Mouse (Mus musculus) embryo, embryonic 11.5 days (tissue): ENCODE results near the gene Wdr6.
"Not testable (repeated sequence)": the region's sequence is repeated elsewhere in the genome, so short reads cannot be mapped to it uniquely, and the experiment has no call there.

Experiments
- DNase-seq: peaks from one replicate; pipeline ENCODE4 v3.0.0-alpha.2; 2012; ENCODE audit warnings: low read depth, low spot score

Wdr6 gene

GRCm38 (mm10) chr9:108578545-108579343 is at the start of gene Wdr6:
Gene Wdr6 (minus strand): TSS chr9:108578739.
- DNase-seq = peak; percentile 95

DNA sequence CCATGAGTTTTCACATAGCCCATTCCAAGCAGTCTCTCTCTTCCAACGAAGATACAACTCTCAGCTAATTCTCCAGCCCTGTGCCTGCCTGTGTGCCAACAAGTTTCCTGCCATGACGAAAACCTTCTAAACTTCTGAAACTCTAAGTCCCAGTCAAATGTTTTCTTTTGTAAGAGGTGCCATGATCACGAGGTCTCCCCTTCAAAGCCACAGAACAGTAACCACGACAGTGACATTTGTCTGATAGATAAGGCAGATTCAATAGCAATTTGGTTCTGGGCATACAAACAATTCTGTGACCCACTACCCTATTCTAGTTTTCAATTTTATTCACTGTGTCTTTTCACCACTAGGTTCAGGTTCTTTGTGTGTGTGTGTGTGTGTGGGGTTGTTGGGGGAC is 49.6 kb upstream of the Wdr6 start:
- DNase-seq = no peak

GRCm38 (mm10) chr9:108626498-108626897 is 48.0 kb upstream of the Wdr6 start:
- DNase-seq = no peak

DNA sequence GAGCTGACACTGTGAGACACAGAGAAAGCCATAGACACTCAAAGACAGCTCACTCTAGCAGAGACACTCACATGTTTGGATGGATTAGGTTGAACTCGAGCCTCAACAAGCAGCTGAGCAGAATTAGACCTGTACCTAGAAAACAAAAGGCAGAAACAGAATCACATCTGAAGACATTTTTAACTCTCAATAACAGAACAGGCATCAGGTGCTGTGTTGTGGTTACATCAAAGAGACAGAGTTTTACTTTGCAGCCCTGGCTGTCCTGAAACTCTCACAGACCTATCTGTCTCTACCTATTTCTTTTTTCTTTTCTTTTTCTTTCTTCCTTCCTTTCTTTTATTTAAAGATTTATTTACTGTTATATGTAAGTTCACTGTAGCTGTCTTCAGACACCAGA is 38.8 kb upstream of the Wdr6 start:
- no peak for DNase-seq

DNA sequence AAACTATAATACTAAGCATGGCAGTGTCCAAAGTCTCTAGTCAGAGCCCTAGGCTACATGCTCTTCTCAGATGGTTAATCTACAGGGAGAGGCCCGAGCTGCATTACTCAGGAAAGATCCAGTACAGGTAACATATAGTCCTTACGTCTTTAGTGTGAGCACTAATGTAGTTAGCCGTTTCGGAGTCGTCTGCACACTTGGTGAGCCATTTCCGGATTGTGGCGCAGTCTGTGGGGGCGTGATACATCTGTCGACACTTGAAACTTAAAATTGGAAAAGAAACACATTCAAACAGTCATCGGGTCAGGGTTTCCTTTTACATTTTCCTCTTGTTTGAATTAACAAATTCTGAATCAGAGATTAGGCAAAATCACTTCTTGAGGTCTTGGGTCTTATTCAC is 32.9 kb upstream of the Wdr6 start:
- DNase-seq = no peak

GRCm38 (mm10) chr9:108608889-108609288 is 30.4 kb upstream of the Wdr6 start:
- DNase-seq = no peak

DNA sequence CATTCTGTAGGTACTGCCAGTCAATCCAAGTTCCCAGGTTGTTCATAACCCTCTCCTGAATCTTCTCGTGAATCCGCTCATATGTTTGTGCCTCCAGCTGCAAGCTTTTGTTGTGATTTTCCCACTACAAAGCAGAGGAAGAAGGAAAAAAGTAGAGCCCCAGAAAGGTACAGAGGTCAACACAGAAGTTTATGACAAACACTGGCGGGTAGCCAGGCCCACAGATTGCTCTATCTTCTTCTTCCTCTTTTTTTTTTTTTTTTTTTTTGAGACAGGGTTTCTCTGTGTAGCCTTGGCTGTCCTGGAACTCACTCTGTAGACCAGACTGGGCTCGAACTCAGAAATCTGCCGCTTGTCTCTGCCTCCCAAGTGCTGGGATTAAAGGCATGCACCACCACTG is 29.4 kb upstream of the Wdr6 start:
- DNase-seq = not testable (repeated sequence)

GRCm38 (mm10) chr9:108601986-108602385 is 23.4 kb upstream of the Wdr6 start:
- no peak for DNase-seq

- DNase-seq = no peak
These were observed 21.5 kb upstream of the Wdr6 start for GRCm38 (mm10) chr9:108600011-108600410.

GRCm38 (mm10) chr9:108599021-108599566 is 20.6 kb upstream of the Wdr6 start:
- no peak for DNase-seq

DNA sequence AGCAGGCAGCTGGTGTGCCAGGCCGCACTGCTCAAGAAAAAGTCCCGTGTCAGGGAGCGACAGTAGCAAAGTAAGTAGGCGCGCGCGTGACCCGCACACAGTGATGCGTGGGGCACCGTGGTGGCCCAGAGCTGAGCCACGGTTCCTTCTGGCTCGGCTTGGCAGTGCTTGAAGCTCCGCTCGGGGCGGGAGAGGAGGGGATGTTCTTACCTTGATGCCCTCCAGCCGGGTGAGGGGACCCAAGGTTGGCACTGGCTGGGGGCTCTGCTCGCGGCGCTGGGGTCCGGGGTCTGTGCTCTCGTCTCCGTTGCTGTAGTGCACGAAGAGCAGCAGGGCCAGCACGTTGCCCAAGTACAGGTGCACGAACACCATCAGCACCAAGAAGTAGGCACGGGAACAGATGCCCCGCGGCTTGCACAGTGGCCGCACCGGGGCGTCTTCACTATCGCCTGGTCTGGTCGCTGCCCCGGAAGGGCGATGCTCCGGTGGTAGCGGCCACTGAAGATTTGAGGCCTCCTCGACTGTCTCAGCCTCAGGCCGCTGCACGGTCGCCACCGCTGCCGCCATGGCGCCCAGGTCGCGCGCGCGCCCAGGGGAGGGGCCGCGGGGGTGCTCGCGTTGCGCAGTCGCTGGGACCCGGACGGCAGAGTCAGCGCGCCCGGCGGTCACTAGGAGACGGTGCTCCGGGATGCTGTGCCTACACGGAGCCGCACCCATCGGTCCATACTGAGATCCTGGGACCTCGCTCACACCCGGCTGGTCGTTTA is 18.6 kb upstream of the Wdr6 start, which contains the start of gene P4htm:
Gene P4htm, minus strand, starts transcription at position 670 of the 767 bp plus-strand sequence.
- DNase-seq = no peak

- no peak for DNase-seq
These were observed 15.8 kb upstream of the Wdr6 start for GRCm38 (mm10) chr9:108594354-108594753.

DNA sequence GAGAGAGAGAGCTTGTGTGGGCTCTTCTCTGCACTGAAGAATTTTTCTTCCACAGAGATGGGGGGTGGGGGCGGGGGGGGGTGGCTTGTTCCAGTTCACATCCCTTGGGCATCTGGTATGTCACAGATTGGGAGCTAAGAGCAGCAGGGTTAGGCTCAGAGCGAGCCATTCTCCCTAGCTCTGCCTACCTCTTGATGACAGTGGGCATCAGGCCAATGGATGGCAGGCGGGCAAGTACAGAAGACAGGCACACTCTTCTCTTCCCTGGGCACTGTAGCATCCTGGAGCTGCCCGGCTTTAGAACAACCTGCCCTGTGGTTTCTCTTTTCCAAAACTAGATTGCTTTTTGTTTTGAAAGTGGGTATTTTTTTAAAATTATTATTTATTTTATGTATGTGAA is 12.9 kb upstream of the Wdr6 start:
- DNase-seq = no peak

GRCm38 (mm10) chr9:108589229-108589628 is 10.7 kb upstream of the Wdr6 start:
- no peak for DNase-seq

DNA sequence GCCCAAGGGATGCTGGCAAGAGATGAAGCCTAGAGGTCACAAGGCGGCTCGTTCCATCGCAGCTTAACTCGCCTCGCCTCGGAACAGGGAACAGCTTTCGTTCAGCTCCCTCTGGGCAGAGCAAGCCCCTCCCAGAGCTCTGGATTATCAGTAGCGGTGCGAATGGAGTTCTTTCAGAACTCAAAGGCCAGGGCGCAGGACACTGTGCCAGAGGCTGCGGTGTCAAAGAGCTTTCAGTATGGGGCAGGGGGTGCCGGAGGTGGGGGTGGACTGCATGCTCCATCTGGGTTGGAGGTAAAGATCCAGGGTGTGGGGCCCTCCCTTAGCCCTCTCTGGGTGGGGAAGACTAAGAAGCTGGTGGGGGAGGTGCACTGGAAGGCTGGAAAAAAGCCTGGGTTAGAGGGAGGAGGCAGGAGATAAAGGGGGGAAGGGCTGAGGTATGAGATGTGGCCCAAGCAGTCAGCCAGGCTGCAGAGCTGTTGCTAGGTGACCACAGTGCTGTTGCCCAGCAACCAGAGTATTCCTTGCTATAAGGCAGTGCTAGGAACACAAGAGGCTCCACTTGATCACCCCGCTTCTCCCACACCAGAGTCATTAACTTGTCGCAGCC is 9.1 kb upstream of the Wdr6 start:
- peak; percentile 83 for DNase-seq

- no peak for DNase-seq
These were observed 778 bp upstream of the Wdr6 start for GRCm38 (mm10) chr9:108579344-108579690.

DNA sequence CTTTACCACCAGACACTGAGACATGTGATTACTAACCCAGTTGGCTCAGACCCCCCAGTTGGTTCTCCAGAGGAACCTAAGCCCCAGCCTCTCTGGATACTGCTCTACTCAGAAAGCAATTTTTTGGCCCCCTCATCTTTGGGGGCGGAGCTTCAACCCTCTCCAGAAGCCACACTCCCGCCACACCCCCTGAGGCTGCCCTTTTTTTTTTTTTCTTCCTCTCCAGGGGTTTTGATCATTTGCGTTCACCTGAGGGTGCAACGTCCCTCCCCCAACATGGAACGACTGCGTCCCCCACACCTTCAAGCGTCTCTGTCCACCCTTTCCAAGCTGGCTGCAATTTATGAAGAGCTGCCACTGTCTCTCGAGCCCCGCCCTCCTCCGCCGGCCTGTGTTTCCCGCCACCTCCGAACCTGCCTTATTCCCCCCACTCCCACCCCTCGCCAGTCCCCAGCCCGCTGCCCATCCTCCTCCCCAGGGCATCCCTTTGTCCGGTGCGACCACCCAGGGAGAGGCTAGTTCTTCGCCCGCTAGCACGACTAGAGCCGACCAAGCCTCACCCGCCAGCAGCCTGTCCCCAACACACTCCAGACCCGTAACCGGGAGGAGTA is 500 bp downstream of the Wdr6 start:
- DNase-seq = no peak

DNA sequence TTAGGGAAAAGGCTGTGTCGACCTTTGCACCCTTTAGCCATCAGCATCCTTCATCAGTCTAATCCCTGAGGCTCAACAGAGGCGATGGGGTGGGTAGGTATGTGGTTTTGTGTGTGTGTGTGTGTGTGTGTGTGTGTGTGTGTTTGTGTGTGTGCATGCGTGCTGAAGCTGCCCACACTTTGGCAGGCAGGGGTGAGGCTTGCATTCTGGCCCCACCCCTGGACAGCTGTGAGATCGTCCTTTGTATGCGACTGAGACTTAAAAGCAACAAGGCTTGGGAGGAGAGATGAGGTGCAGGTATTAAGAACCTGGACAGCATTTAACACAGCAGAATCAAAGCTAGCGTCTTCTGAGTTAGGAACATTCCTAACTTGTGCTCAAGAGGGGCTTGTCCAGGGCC is 1.5 kb downstream of the Wdr6 start:
- no peak for DNase-seq

GRCm38 (mm10) chr9:108575321-108576297 is 2.9 kb downstream of the Wdr6 start:
- DNase-seq = no peak

DNA sequence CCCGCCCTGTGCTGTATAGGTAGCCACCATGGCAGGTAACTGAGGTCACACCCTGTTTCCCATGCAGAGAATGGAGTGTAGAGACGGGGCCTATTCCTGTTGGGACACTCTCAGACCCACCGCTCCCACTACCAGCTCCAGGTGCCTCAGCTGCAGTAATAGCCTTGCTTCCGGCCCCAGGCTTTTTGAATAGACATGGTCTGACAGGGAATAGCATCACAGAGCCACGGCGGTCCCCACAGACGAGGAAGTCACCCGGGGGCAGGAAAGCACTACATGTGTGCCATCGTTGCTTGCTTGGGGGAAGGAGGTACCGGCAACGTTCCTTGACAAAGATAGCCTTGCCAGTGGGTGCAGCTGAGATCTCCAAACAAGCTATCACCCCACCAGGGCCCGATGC is 3.6 kb downstream of the Wdr6 start:
- DNase-seq = no peak
